Mouse (Mus musculus) forebrain, embryonic 14.5 days (tissue): ENCODE measurements around the gene Fgfr2. TPM values are rescaled to one million over a fixed set of nuclear protein-coding genes. Genes with fewer than 3 reads are reported as not detected.

Experiments
- ATAC-seq: fragments of 200-750 bp; cut with Nextera tagmentation; 2 replicates; pipeline ENCODE4 v1.8.0; 2017; ENCODE audit warnings: mild to moderate bottlenecking, moderate library complexity
- DNase-seq: peaks from one replicate; pipeline ENCODE4 v3.0.0-alpha.2; 2015; ENCODE audit warnings: low spot score
- H3K27ac ChIP-seq: fragments of 300-500 bp; sonication (generic); 2 replicates; pipeline ENCODE4 v1.5.1; 2014; ENCODE audit warnings: low read depth, mild to moderate bottlenecking, control low read depth, low read length, moderate library complexity
- H3K27me3 ChIP-seq: fragments of 300-500 bp; sonication (generic); replicated peaks from 2 replicates; pipeline ENCODE4 v1.6.1; 2014; ENCODE audit warnings: low read length, control low read depth, mixed read lengths; ENCODE audit not compliant: control insufficient read depth, insufficient read depth
- H3K36me3 ChIP-seq: fragments of 300-500 bp; sonication (generic); 2 replicates; pipeline ENCODE4 v1.6.1; 2014; ENCODE audit warnings: low read length, control low read depth; ENCODE audit not compliant: control insufficient read depth, insufficient read depth
- H3K4me1 ChIP-seq: fragments of 300-500 bp; sonication (generic); 2 replicates; pipeline ENCODE4 v1.6.1; 2014; ENCODE audit warnings: antibody characterized with exemption, low read length, control low read depth; ENCODE audit not compliant: control insufficient read depth, insufficient read depth
- H3K4me2 ChIP-seq: fragments of 300-500 bp; sonication (generic); 2 replicates; pipeline ENCODE4 v1.6.1; 2014; ENCODE audit warnings: mild to moderate bottlenecking, control low read depth, low read length
- H3K4me3 ChIP-seq: fragments of 300-500 bp; sonication (generic); 2 replicates; pipeline ENCODE4 v1.5.1; 2014; ENCODE audit warnings: low read depth, low read length, control low read depth
- H3K9ac ChIP-seq: fragments of 300-500 bp; sonication (generic); 2 replicates; pipeline ENCODE4 v1.6.1; 2014; ENCODE audit warnings: mild to moderate bottlenecking, low read length, control low read depth, moderate library complexity
- H3K9me3 ChIP-seq: fragments of 300-500 bp; sonication (generic); replicated peaks from 2 replicates; pipeline ENCODE4 v1.6.1; 2016; ENCODE audit warnings: low read length, control low read depth, mixed read lengths; ENCODE audit not compliant: control insufficient read depth
- WGBS: fragments of 180-500 bp; shearing (Covaris S2); extraction: QIAGEN DNeasy Blood & Tissue Kit; methylation state at CpG from one replicate; pipeline ENCODE4 v1.1.7; 2014; 5-methylcytosine and 5-hydroxymethylcytosine counted together
- polyA plus RNA-seq: library from polyadenylated mRNA; unstranded; fragments of >200 nt; fragmentation: Nextera tagmentation; extraction: Ambion mirVana; gene quantifications from 2 replicates; pipeline ENCODE4 v1.2.1, GENCODE M21; 2014

Gene Fgfr2
- polyA plus RNA-seq, 1 experiment from 2014 or later: 35.9 TPM

DNA sequence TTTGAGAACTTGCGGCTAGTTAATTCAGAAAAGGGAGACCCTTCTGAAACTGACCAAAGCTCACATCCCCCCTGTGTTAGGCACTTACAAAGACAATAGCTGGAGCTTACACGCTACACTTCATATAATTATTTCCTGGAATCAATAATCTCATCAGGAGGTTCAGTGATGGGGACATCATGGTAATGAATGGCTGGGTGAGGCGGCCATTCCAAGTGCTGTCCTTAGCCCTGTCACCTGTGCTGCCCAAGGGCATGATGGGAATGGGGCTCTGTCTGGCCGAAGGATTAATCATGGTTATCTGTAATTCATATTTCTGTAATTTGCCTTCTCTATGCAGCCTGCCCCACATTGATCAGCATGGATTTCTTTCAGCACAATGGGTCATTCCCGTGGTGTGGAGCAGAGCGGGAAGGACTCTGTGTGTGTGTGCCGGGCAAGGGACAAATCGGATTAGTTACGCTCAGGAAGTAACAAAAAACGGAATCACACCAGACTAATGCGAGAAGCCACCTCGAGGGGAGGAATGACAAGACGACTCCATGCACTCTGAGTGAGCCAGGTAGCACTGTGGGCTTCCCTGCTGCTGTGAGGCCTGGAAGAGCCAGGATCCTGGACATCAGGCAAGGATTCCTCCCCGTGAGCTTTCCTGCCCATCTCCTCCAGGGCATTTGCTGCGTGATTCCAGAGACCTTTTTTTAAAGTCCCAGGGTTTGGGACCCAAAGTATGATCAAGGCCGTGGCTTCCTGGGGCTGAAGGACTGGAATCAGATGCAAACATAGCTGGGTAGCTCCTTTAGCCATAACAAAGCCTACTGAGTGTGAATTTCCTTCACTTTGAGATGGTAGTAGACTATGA lies 1375.8 kb downstream of the Fgfr2 start:
- DNase-seq: no peak
- ATAC-seq: no peak
- no peak overlapping the region for H3K4me2 ChIP-seq

DNA sequence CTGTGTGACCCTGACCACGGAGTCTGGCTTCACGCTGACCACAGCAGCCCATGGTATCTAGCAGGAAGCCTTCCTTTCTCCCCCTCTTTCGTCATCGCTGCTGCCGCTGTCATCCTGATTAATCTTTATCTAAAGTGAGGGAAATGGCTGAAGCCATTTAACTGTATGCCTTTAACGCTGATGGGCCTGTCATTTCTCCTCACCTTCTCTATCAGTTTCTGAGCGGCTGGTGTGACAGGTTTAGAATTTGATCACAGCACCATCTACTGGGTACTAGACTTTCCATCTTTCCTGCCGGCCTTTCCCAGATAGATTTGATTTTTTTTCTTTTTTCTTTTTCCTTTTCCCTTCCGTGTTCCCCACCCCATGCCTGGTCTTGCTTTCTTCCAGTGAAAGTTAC lies 1376.4 kb downstream of the Fgfr2 start:
- WGBS: 37% methylated on average over 9 of the region's 9 CpGs
- Histone ChIP-seq H3K9ac (no peak overlapping the region), H3K9me3 (no peaks in the 10 kb centered on the region), H3K4me1 (peaks cover 6% of the 10 kb centered on the region; the same call in 1 of the 2 replicates), H3K4me3 (no peak overlapping the region), H3K4me2 (no peak overlapping the region), H3K27me3 (peaks cover 77% of the 10 kb centered on the region), H3K36me3 (no peaks in the 10 kb centered on the region), H3K27ac (no peak overlapping the region)
- peak; percentile 74 for DNase-seq
- ATAC-seq: no peak

More for the DNA sequence above, 1375.8 kb downstream of the Fgfr2 start:
- Histone ChIP-seq H3K36me3 (no peaks in the 10 kb centered on the region), H3K27me3 (peaks cover 74% of the 10 kb centered on the region), H3K9me3 (no peaks in the 10 kb centered on the region), H3K27ac (no peak overlapping the region), H3K9ac (no peak overlapping the region), H3K4me1 (peaks cover 6% of the 10 kb centered on the region; the same call in 1 of the 2 replicates), H3K4me3 (no peak overlapping the region)
- 21% methylated on average over 16 of the region's 16 CpGs for WGBS

DNA sequence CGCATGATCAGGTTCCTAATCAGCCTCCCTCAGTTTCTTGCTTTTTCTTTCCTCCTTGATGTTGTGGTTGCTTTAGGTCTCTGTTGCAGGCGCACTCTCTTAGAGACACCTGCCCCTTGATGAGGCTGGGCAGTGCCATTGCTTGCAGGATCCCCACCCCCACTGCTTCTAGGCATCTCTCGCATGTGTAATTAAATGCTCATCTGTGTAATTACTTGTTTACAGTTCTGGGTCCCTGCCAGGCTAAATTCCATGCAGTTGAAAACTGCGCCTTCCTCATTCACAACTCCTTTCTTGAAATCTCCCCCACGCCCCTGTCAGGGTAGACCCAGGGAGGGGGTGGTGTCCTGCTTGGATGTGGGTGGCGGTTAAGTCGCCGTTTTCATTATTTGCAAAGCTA lies 1380.0 kb downstream of the Fgfr2 start:
- Histone ChIP-seq H3K4me1 (peaks cover 6% of the 10 kb centered on the region; the same call in 1 of the 2 replicates), H3K9ac (no peak overlapping the region), H3K36me3 (no peaks in the 10 kb centered on the region), H3K27ac (no peak overlapping the region), H3K27me3 (peaks cover 79% of the 10 kb centered on the region), H3K4me2 (no peak overlapping the region), H3K9me3 (no peaks in the 10 kb centered on the region), H3K4me3 (no peak overlapping the region)
- ATAC-seq (peak; percentile 66; the same call in 1 of the 2 replicates), DNase-seq (peak; percentile 64)
- WGBS: 24% methylated on average over 8 of the region's 8 CpGs

DNA sequence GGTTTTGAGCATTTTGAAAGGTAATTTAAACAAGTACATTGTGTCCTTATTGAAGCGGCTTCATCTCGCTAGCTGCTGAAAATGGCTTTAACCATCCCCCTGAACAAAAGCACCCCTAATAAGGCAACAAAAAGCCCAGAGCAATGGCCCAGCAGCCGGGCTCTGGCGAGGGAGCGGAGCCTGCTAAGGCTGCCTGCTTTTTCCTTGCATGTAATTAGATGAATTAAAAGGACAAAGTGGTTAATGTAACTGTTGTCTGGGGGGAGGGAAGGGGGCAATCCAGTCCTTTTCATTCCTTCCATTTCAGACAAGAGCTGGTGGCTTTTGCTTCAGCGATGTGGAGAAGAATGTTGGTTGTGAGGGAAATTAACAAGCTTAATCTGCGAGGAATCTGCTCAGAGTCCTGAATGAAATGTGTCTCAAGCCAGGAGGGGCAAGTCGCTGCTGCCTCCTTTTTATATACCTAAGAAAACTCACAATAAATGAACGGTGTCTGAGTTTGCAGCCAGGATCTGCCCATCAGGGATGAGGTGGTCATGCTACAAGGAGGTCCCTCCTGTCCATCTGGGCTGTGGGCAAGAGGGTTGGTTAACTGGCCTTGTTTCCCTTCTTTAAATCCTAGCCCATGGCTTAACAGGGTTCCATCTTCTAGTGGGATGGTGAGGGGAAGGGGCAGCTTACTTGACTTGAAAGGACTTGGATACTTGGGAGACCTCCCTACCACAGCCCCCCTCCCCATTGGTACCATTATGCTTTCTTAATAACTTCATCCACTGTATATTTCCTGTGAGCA lies 1400.2 kb downstream of the Fgfr2 start:
- Histone ChIP-seq H3K27me3 (peaks cover 73% of the 10 kb centered on the region), H3K4me1 (peaks cover 12% of the 10 kb centered on the region), H3K36me3 (no peaks in the 10 kb centered on the region), H3K9me3 (no peaks in the 10 kb centered on the region), H3K4me3 (no peak overlapping the region), H3K4me2 (peak overlapping the region; percentile 4; the same call in 1 of the 2 replicates), H3K27ac (no peak overlapping the region), H3K9ac (no peak overlapping the region)
- peak; percentile 81 for DNase-seq
- WGBS: 1% methylated on average over 9 of the region's 9 CpGs
- ATAC-seq: peak; percentile 75

DNA sequence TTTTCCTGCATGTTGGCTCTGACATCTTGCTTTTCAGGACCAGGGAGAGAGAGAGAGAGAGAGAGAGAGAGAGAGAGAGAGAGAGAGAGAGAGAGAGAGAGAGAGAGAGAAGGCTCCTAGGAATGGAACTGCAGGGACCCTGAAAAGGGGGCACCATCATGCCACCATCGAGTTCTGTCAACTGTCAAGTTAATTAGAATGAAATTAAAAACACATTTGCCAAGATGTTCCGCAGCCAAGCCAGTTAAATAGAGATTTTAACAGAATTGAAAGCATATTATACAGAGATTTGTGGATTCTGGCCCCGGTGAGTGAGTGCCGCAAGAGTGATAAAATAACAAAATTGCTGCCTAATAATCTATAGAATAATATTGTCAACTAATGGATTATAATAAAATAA lies 1400.8 kb downstream of the Fgfr2 start:
- ATAC-seq: no peak
- Histone ChIP-seq H3K36me3 (no peaks in the 10 kb centered on the region), H3K27me3 (peaks cover 73% of the 10 kb centered on the region), H3K27ac (no peak overlapping the region), H3K9me3 (no peaks in the 10 kb centered on the region), H3K4me1 (peaks cover 16% of the 10 kb centered on the region), H3K9ac (no peak overlapping the region), H3K4me2 (no peak overlapping the region), H3K4me3 (no peak overlapping the region)
- peak; percentile 55 for DNase-seq
- 5% methylated on average over 4 of the region's 4 CpGs for WGBS

DNA sequence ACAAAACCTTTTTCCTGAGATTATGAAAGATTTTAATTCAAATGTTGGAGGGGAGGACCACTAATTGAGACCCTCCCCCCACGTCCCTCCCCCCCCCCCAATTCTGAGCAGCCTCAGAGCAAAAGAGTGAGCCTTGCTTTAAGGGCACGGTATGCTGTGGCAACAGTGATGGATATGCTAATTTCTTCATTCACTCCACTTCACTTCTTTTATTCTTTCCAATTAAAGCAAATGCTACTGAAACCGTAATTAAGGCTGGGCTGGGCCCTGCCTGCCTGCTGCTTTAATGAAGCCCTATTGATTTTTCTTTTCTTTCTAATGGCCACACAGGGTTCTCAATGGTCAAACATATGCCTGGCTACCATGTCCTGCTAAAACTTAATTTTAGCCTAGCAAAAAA lies 1404.9 kb downstream of the Fgfr2 start:
- Histone ChIP-seq H3K4me3 (no peak overlapping the region), H3K36me3 (no peaks in the 10 kb centered on the region), H3K27ac (no peak overlapping the region), H3K9me3 (no peaks in the 10 kb centered on the region), H3K4me1 (peaks cover 16% of the 10 kb centered on the region), H3K27me3 (peaks cover 69% of the 10 kb centered on the region), H3K9ac (no peak overlapping the region), H3K4me2 (no peak overlapping the region)
- ATAC-seq: peak; percentile 83
- 1% methylated on average over 3 of the region's 3 CpGs for WGBS
- DNase-seq: peak; percentile 82

DNA sequence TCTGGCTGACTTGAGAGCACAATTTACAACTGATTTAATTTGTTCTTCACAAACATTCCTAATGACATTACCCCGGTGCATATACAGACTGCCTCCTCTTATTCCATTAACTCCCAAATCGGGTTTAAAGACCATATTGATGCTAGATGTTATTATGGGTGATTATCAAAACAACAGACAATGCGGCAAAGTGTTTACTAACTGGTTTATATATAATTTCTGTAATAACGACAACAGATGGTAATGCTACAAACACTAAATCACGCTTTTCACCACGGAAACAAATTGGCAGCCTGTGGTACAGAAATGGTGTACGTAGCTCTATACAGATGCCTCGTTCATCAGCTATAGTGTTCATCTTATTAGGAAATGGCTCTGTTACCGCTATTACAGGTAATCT lies 1410.1 kb downstream of the Fgfr2 start:
- H3K36me3 ChIP-seq: no peaks in the 10 kb centered on the region
- ATAC-seq (no peak), DNase-seq (peak; percentile 59)
- WGBS: 64% methylated on average over 9 of the region's 9 CpGs
- no peaks in the 10 kb centered on the region for H3K9me3 ChIP-seq
- peaks cover 4% of the 10 kb centered on the region; the same call in 1 of the 2 replicates for H3K4me1 ChIP-seq
- H3K9ac ChIP-seq: no peak overlapping the region
- H3K27me3 ChIP-seq: peaks cover 60% of the 10 kb centered on the region
- H3K27ac ChIP-seq: no peak overlapping the region
- H3K4me3 ChIP-seq: no peak overlapping the region
- H3K4me2 ChIP-seq: no peak overlapping the region

DNA sequence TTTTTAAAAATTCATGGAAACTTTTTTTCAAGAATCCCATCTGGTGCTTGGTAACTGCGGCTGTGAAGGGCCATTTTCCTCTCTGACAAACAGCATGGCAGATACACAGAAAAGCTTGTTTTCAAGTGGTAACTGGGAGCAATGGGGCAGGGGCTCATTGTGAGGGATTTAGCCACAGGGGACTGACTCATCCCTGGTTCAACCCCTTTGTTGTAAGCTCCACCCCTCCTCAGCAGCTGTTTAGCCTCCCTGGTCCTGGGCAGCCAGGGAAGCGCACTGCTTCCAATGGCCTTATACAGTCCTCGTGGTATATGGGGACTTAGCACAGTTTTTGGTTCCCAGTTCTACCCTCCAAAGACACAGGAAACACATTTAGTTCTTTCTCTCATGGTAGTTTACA lies 1426.3 kb downstream of the Fgfr2 start:
- Histone ChIP-seq H3K27me3 (peaks cover 11% of the 10 kb centered on the region; the same call in 1 of the 2 replicates), H3K4me3 (no peak overlapping the region), H3K4me2 (no peak overlapping the region), H3K27ac (no peak overlapping the region), H3K4me1 (no peaks in the 10 kb centered on the region), H3K9ac (no peak overlapping the region), H3K36me3 (no peaks in the 10 kb centered on the region), H3K9me3 (no peaks in the 10 kb centered on the region)
- no peak for ATAC-seq
- DNase-seq: peak; percentile 28
- WGBS: 17% methylated on average over 3 of the region's 3 CpGs
